Mouse (Mus musculus): ENCODE measurements at regions not wholly inside any gene's neighbourhood (a gene's known extent, or its start where the extent isn't known, plus 50 kb on each side); places are given as distances from the start of the nearest gene placed in this dataset.
A peak's percentile ranks its signal among the peaks of the same experiment; 100 is the strongest.

DNA sequence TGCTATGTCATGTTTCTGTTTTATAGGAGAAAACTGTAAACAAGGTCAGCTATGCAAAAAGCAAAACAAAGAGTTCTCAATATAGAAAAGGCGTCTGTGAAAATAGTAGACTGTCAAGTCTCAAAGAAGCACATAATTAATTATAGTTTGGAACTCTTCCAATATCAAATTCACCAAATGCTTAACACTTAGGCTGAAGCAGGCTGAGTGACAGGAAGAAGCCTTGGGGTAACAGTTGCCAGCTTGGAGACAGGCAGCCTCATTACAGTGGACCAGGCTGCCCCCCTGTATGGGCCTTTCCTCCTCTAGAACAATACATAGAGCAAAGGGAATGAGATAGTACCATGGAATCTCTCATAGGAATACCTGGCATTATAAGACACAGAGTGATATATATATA, 364.8 kb upstream of the Tenm2 start:
- no peak for DNase-seq

DNA sequence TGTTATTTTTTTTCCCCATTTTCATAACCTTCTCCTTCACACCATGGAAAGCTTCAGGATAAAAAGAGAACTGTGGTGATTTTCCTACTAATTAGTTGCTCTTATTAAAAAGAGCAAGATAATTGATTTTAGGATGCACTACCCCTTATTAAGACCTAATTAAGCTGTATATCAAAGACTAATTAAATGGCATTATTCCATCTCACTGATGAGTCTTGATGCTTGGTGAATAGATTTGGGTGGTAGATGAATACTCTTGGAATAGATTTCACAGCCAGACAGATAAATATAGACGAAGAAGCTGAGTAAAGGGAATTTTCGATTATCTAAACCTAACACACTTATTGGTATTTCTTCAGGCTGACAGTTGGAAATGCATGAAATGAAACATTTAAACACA, 346.5 kb upstream of the Tenm2 start:
- no peak for DNase-seq

DNA sequence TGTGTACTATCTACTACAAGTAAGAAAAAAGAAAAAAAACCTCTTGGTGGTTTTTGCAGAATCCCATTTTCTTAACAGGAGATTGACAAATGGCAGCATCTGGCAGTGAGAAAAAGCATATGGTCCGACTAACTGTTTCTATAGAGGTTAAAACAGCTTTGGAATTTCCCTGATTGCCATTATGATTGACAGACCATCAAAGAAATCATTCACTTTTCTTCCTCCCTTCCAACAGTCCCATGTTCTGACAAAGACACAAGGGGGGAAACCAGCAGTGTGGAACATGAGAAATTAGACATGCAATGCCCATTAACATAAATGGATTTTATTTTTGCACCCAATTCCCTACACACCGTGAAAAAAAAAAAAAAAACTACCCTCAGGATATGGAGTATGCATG, 297.9 kb upstream of the Tenm2 start:
- no peak for DNase-seq

DNA sequence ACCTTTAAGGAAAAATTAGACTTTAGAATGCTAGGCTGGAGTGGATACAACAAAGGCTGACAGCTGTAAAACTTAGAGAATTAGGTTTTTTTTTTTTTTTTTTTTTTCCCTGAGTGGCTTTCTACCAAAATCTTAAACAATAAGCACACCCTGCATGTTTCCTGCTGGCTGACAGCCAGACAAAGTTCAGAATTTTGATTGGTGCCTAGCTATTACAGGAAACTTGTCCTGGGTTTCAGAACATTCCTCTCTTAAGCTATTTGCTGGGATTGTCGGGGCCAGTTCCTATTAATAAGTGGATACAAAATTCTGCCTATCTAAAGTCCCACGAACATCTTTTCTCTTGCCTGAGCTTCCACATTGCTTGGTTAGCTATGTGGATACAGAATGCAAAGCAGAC, 296.7 kb upstream of the Tenm2 start:
- peak; percentile 69 to 70 for DNase-seq

DNA sequence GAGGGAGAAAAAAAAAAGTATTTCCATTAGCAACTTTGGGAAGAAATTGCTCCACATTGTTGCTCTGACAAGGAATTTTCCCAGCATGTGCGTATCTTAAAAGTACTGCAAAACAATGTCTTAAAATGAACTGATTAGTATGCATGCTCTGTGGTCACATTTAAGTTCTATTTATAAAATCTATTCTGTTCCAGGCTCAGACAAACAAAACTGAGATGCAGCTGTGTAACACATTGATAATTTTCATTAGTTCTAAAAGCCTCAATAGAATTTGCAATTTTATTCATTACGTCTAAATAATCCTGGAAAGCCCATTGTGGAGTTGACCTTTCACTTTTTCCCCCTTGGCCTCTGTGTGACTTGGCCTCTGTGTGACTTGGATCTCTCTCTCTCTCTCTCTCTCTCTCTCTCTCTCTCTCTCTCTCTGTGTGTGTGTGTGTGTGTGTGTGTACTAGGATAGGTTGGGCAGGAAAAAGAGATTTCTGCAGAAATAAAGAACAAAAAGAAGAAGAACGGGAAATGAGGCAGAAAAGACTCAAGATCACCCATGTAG, 262.8 kb upstream of the Tenm2 start:
- DNase-seq: no peak

DNA sequence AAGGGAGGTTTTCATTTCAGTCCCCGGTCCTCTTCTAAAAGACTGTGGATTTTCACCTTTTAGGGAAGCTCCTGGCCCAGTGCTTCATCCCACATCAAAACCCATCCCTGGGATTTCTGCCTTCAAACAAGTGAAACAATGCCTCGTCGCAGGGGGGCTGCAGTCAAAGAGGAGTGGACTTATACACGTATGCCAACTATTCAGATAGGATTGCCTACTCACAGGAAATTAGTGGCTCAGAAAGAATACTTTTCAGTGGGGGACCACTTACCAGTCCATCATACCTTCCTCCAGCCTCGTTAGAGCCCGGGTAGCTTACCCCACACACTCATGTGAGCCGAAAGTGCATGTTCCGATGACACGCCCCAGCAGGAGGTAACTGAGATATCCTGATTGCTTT, 262.1 kb upstream of the Tenm2 start:
- DNase-seq: no peak

DNA sequence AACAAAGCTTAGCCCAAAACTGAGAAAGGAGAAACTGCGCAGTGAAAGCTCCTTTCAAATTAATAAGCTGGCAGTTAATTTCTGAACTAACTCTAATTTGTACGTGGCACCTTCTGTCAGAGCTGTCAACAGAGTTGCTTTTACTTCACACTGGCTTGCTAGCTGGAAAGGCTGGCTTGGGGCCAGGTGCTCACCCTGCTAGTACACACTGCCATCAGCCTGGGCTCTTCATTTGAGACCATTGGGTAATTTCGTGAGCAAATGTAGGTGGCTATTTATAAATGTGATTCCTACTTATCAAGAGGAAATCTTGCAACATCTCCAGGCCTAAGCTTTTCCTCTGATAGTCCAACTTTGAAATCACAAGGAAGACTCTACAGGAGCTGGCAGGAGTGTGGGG, 244.5 kb upstream of the Tenm2 start:
- DNase-seq: peak; percentile 7 to 29

DNA sequence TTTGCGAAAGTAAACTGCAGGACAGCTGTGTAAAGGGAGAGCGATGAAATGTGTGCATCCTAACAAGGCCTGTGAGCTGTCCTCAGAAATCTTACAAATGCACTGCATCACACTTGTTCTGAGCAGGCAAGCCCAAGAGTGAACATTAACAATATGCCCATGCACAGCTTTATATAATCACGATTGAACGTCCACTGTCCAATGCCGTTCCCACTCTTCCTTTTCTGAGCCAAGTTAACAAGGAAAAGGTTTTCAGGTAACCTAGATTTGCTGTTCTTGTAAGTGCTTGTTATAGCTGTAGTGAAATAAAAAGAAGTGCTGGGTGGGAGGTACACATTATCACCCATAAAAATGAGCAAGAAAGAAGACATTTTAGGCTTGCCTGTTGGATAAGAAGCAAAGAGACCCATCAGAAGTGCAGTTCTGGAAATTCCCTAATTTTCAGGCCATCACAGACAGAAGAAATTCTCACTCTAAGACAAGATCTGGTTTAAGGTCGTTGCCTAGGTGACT, 243.3 kb upstream of the Tenm2 start:
- no peak for DNase-seq

DNA sequence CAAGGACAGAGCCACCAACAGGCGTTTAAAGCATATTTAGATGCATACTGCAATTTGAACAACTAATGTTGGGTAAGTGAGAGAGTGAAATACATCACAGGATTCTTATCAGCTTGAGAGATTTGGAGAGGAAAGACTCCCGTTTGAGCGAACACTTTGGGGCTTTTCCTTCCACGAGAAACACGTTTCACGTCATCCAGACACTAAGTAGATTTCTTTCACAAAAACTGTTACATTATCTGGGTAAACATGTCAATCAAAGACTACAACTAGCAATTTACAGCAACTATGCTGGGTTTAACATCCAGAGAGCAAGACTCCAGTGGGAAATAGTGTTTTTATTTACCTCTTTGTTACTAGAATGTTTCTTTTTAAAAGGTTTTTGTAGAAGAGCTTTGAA, 238.3 kb upstream of the Tenm2 start:
- no peak for DNase-seq

DNA sequence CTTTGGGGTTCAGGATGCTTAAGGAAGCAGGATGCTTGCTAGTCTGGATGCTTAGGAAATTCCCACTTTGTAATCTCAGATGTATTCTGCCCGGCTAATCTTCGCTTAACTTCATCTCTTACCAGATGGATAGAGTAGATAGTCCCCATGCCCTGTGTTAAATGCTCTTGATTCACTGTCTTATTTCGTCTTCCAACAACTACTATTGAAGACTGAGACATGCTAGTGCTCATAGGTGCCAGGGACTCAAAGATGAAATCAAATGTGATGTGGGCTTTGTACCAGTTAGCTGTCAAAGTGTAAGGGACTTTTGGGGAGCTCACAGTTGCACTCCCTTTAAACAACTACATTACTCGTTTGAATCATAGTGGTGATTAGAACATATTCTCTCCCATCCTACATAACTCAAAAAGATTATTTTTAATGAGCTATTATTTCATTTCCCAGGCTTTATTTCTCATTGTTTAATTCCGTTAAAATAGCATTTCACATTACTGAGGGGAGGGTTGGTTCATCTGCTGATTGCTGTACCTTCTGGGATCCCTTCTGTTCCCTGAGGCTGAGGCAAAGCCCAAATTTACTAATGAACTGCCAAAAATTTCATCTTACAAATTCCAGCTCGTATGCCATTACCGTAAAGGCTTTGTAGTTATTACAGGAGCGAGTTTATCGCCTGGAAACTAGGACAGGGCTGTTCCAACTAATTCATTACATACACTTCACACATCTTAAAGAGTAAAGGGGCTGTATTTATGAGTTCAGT, 228.1 kb upstream of the Tenm2 start:
- DNase-seq: no peak

DNA sequence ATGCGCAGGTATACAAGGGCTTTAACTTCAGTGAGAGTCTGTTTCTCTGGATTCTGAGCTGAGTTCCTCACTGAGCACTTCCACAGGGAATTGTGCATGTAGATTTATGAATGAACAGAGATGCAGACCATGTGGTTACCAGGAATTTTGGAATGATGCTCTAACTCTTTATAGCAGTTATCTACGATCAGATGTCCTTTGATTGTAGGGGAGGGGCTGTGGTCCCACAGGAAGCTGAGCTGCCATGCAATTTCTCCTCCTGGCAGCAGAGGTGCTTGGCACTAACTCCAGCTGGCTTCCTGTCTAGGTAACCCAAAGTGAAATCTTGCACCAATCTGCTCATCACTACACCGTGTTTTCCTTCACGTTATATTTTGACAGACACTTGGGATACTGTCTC, 226.6 kb upstream of the Tenm2 start:
- DNase-seq: no peak

DNA sequence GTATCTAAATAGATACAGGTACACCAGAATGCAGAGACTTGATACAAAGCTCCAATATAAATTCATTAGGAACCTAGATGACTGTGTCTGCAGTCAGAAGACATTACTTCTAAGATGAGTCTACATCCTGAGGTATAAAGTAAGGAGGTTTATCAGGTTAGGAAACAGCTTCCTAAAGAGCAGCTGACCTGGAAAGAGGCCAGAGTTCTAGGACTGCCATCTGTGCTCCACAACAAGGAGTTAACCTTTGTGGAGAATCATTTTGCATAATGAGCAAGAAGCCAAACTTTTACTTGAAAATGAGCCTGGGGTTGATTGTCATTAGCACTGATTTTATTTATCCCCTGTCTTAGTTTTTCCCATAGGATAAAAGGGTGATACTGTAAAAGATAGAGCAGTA, 211.6 kb upstream of the Tenm2 start:
- DNase-seq: no peak

DNA sequence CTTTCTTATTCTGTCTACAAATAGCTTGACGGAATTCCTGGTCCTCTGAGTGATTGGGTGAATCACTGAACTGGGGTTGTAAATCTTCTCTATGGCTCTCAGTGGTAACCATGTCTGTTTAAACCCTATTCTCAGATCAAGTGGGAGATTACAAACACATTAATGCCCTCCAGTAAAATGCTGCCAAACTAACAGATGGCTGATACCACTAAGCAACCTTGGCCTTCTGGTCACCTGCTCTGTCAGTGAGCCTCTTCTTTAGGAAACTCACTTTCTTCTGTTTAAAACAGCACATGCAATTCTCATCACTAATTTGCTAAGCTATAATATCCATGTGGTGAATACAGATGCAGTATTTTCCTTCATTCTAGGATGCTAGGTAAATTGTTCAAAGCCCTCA, 210.9 kb upstream of the Tenm2 start:
- DNase-seq: no peak

DNA sequence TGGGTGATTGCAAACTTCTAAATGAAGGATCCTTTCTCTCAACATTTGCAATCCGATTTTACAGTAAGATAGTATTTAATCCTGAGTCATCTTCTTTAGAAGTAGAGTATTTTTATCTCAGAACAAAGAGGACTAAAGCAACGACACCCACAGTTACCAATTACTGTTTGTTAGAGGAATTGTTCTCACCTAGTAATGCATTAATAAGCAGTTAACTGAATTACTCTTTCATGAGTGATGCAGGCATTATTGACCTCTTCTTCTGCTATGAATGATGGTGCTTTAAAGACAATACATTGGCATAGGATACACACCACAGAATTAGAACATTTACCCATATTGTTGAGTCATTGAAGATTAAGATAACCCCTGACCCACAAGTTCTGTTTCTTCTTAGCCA, 207.0 kb upstream of the Tenm2 start:
- no peak for DNase-seq

DNA sequence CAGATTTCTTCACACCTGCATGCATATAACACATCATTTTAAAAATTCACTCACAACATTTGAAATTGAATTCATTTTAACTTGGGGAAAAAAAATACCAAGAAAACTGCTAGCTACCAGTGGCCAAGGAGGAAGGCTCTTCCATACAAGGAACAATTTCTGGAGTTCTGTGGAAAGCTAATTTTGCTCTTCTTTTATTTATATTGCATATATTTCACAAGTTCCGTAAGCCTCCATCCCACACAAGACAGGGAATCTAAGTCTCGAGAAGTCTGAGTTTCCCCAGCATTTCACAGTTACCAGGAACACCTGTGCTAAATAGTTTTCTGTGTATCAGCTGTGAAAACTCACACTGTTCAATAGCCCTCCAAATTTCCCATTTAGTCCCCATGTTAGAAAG, 198.8 kb upstream of the Tenm2 start:
- no peak for DNase-seq

DNA sequence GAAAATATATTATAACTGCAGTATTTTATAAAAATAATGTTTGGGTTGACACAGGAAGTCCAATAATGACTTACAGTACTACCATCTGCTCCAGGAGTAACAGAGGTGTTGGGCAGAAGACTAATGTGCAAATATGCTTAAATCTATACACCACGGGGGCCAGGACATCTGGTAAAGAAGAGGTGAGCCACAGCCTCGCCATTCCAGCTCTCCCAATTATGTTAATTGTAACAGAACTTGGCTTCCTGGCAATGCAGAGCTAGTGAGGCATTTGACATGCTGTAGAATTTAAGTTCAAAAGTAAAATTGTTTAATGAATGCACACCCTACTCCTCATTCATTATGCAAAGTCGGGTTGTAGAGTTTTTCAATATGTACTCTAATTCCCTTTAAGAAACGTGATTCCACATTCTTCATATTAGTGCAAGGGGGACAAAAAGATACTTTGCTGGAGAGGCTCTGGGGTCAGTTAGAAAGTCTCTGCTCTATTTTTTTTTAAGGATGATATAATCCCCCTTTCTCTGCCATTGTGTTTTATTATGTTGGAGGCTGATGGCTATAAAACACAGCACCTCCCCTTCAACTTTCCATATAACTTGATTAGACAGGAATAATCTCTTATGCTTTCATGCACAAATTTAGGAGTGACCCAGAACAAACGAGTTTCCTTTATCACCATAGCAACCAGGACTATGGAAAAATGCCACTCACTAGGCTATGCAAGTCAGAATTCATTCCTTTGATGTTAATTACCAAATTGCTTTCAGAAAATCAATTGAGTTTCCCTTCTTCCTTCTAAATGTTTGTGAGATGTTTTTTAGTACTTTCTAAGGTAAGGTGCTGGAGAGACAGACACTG, 188.8 kb upstream of the Tenm2 start:
- no peak for DNase-seq

DNA sequence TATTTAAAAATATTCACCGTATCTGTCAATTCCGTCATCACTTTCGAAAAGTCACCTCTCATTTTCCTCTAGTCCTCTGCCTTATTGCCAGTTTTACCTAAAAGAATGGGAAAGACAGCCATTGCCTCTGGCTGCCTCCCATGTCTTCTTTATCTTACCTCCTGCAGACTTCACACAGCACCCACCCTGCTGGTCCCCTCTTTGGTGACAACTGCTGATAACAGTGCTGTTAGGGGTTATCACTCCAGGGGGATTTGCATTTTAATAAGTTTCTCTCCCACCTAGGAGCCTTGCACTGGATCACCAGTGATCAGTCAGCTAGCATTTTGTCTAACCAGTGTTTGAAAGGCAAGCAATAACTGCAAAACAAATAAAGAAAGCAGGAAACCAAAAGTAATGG, 177.1 kb upstream of the Tenm2 start:
- no peak for DNase-seq

DNA sequence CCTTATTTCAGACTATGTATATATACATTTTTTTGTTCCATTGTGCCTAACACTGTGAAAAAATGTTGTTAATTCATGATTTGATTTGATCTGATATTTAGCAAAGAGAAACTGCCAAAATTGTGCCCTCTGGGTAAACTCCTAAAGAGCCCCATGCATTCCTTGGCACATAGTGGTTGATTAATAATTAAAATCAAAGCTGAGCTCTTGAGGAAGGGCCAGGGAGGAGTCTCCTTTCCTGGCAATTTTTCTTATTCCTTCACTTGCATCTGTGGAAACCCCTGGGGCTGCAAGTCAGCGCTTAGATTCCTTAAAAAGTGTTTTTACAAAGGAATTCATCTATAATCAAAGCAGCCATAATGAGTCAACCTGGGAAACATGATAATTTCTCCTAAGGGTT, 132.2 kb upstream of the Tenm2 start:
- no peak for DNase-seq

DNA sequence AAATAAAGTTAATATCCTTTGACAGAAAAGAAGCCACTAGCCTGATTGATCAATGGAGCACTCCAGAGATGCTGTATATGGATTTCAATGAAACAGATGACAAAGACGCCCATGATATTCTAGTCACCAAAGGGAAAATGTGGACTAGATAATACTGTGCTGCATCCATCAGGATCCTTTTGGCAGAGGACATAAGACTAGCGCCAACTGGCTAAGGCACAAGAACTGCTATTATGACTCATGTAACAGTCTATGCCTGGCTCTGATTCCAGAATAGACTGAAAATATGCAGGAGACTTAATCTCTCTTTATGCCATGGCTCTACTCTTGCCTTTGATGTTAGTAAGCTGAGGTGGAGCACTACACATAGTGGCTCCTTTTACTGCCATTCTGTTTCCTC, 128.7 kb upstream of the Tenm2 start:
- DNase-seq: no peak

DNA sequence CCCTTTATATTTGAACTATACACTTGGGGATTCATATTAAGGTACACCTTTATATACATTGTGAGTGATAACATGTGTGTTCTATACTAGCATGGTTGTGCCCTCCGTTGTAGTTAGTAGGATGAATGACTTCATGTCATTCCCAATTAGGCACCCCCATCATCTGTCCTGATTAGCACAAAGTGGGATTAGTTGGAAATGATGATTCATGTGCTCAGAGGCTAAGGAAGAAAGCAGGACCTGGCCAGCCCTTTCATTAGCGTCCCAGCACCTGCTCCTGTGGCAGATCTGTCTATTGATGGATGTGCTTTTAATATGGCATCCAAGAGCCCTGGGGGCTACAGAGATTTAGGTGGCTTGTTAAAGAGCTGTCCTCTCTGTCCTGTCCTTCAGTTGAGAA, 119.3 kb upstream of the Tenm2 start:
- no peak for DNase-seq

DNA sequence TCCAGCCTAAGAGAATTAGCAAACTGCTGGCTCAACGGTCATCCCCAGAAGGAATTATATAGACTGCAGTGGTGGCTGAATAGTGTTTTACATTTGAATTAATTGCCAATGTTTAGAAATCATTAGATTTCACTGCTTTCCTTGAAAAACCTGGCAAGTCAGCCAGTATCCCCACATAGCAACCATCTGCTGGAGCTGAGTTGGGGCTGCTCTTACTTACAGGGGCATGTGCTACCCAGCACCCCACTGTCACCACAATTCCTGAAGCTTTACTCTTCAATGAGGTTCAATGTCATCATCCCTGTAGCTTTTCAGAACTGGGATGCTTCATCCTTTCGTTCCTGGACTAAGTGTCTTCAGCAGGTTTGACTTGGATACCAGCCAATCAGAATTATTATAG, 73.9 kb upstream of the Tenm2 start:
- no peak for DNase-seq

DNA sequence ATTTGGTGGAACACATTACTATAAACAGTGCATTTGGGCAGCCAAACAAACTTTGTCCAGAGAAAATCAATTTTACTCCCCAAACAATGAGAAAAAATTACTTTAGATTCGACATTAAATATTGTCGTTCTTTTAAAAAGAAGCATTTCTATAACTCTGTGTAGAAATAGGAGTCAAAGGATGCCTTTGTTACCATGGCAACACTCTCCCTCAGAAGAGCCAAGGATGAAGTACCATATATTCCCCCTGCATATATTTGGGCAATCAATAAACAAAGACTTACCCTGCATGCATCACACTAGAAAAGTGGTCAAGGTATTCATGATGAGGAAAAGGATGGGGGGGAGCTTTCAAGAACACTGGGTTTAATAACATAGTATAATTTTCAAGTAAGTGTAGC, 70.9 kb upstream of the Tenm2 start:
- no peak for DNase-seq

Data from kidney, postnatal 25 days (tissue).